Mouse (Mus musculus) kidney, embryonic 14.5 days (tissue): Measurements from ENCODE around the gene Psmc3ip. TPM values are rescaled to one million over a fixed set of nuclear protein-coding genes. Genes with fewer than 3 reads are reported as not detected.
A peak's percentile ranks its signal among the peaks of the same experiment; 100 is the strongest.
"Not testable (repeated sequence)": the region's sequence is repeated elsewhere in the genome, so short reads cannot be mapped to it uniquely, and the experiment has no call there.

Experiments used
- ATAC-seq: fragments of 200-750 bp; cut with Nextera tagmentation; 2 replicates; pipeline ENCODE4 v1.8.0; 2017; ENCODE audit warnings: moderate number of reproducible peaks, mild to moderate bottlenecking, moderate TSS enrichment, moderate library complexity; ENCODE audit not compliant: low FRiP score, low TSS enrichment
- H3K27ac ChIP-seq: fragments of 300-500 bp; sonication (generic); 2 replicates; pipeline ENCODE4 v1.5.1; 2014; ENCODE audit warnings: low read depth, mild to moderate bottlenecking, low read length, moderate library complexity, mixed read lengths
- H3K27me3 ChIP-seq: fragments of 300-500 bp; sonication (generic); 2 replicates; pipeline ENCODE4 v1.6.1; 2014; ENCODE audit warnings: mild to moderate bottlenecking, low read length; ENCODE audit not compliant: control insufficient read depth, insufficient read depth
- H3K36me3 ChIP-seq: fragments of 300-500 bp; sonication (generic); 2 replicates; pipeline ENCODE4 v1.6.1; 2014; ENCODE audit warnings: low read length, mixed read lengths; ENCODE audit not compliant: control insufficient read depth, insufficient read depth
- H3K4me1 ChIP-seq: fragments of 300-500 bp; sonication (generic); 2 replicates; pipeline ENCODE4 v1.6.1; 2014; ENCODE audit warnings: low read length, mixed read lengths; ENCODE audit not compliant: control insufficient read depth, insufficient read depth
- H3K4me2 ChIP-seq: fragments of 300-500 bp; sonication (generic); replicated peaks from 2 replicates; pipeline ENCODE4 v1.6.1; 2014; ENCODE audit warnings: low read depth, mild to moderate bottlenecking, low read length
- H3K4me3 ChIP-seq: fragments of 300-500 bp; sonication (generic); 2 replicates; pipeline ENCODE4 v1.5.1; 2014; ENCODE audit warnings: mild to moderate bottlenecking, low read length
- H3K9ac ChIP-seq: fragments of 300-500 bp; sonication (generic); 2 replicates; pipeline ENCODE4 v1.6.1; 2014; ENCODE audit warnings: low read depth, mild to moderate bottlenecking, low read length, moderate library complexity
- H3K9me3 ChIP-seq: fragments of 300-500 bp; sonication (generic); 2 replicates; pipeline ENCODE4 v1.6.1; 2016; ENCODE audit warnings: low read length; ENCODE audit not compliant: control insufficient read depth
- WGBS: fragments of 180-500 bp; shearing (Covaris S2); extraction: QIAGEN DNeasy Blood & Tissue Kit; methylation state at CpG from one replicate; pipeline ENCODE4 v1.1.7; 2014; 5-methylcytosine and 5-hydroxymethylcytosine counted together
- polyA plus RNA-seq: library from polyadenylated mRNA; unstranded; fragments of >200 nt; fragmentation: Nextera tagmentation; extraction: Ambion mirVana; gene quantifications from 2 replicates; pipeline ENCODE4 v1.2.1, GENCODE M21; 2014

Gene Psmc3ip
- polyA plus RNA-seq, 1 experiment from 2014 or later, result 52.0 TPM

GRCm38 (mm10) chr11:101134217-101134865, 39.1 kb upstream of the Psmc3ip start:
- 66% methylated on average over 13 of the region's 13 CpGs for WGBS
- Histone ChIP-seq H3K9me3 (peaks cover 3% of the 10 kb centered on the region; the same call in 1 of the 2 replicates), H3K4me3 (no peak overlapping the region), H3K27ac (no peak overlapping the region), H3K4me2 (no peak overlapping the region), H3K36me3 (no peaks in the 10 kb centered on the region), H3K27me3 (no peaks in the 10 kb centered on the region), H3K4me1 (peaks cover 3% of the 10 kb centered on the region), H3K9ac (no peak overlapping the region)
- no peak for ATAC-seq

- no peaks in the 10 kb centered on the region for H3K36me3 ChIP-seq
- no peak overlapping the region for H3K4me2 ChIP-seq
- no peaks in the 10 kb centered on the region for H3K4me1 ChIP-seq
- H3K9ac ChIP-seq, result no peak overlapping the region
- no peak overlapping the region for H3K27ac ChIP-seq
- no peak overlapping the region for H3K4me3 ChIP-seq
- 59% methylated on average over 12 of the region's 12 CpGs for WGBS
- peaks cover 3% of the 10 kb centered on the region; the same call in 1 of the 2 replicates for H3K9me3 ChIP-seq
- ATAC-seq, result peak; percentile 50; the same call in 1 of the 2 replicates
- no peaks in the 10 kb centered on the region for H3K27me3 ChIP-seq
Measured at GRCm38 (mm10) chr11:101133037-101133436, 37.8 kb upstream of the Psmc3ip start.

- H3K27me3 ChIP-seq, result no peaks in the 10 kb centered on the region
- no peak overlapping the region for H3K4me2 ChIP-seq
- peaks cover 3% of the 10 kb centered on the region; the same call in 1 of the 2 replicates for H3K9me3 ChIP-seq
- peaks cover 1% of the 10 kb centered on the region for H3K36me3 ChIP-seq
- H3K9ac ChIP-seq, result no peak overlapping the region
- ATAC-seq, result no peak
- H3K4me3 ChIP-seq, result no peak overlapping the region
- 87% methylated on average over 6 of the region's 6 CpGs for WGBS
- no peaks in the 10 kb centered on the region for H3K4me1 ChIP-seq
- no peak overlapping the region for H3K27ac ChIP-seq
Measured at GRCm38 (mm10) chr11:101131701-101132100, 36.5 kb upstream of the Psmc3ip start.

GRCm38 (mm10) chr11:101131187-101131586, 36.0 kb upstream of the Psmc3ip start:
- ATAC-seq, result no peak
- 87% methylated on average over 2 of the region's 2 CpGs for WGBS
- Histone ChIP-seq H3K4me1 (no peaks in the 10 kb centered on the region), H3K27me3 (no peaks in the 10 kb centered on the region), H3K9ac (no peak overlapping the region), H3K4me2 (no peak overlapping the region), H3K36me3 (peaks cover 6% of the 10 kb centered on the region), H3K9me3 (peaks cover 5% of the 10 kb centered on the region; the same call in 1 of the 2 replicates), H3K4me3 (no peak overlapping the region), H3K27ac (no peak overlapping the region)

GRCm38 (mm10) chr11:101130056-101130756, 35.0 kb upstream of the Psmc3ip start:
- no peak for ATAC-seq
- Histone ChIP-seq H3K4me3 (no peak overlapping the region), H3K4me1 (no peaks in the 10 kb centered on the region), H3K9me3 (peaks cover 5% of the 10 kb centered on the region; the same call in 1 of the 2 replicates), H3K9ac (no peak overlapping the region), H3K27me3 (no peaks in the 10 kb centered on the region), H3K36me3 (peaks cover 15% of the 10 kb centered on the region), H3K4me2 (no peak overlapping the region), H3K27ac (no peak overlapping the region)
- 37% methylated on average over 18 of the region's 18 CpGs for WGBS

GRCm38 (mm10) chr11:101128996-101129577, 33.9 kb upstream of the Psmc3ip start:
- Histone ChIP-seq H3K9me3 (peaks cover 5% of the 10 kb centered on the region; the same call in 1 of the 2 replicates), H3K4me2 (no peak overlapping the region), H3K36me3 (peaks cover 20% of the 10 kb centered on the region), H3K9ac (no peak overlapping the region), H3K4me1 (no peaks in the 10 kb centered on the region), H3K4me3 (no peak overlapping the region), H3K27me3 (no peaks in the 10 kb centered on the region), H3K27ac (no peak overlapping the region)
- WGBS, result 83% methylated on average over 11 of the region's 11 CpGs
- no peak for ATAC-seq

- 76% methylated on average over 1 of the region's 1 CpGs for WGBS
Measured at GRCm38 (mm10) chr11:101127075-101127474, 31.8 kb upstream of the Psmc3ip start.

GRCm38 (mm10) chr11:101125008-101125407, 29.8 kb upstream of the Psmc3ip start:
- H3K9me3 ChIP-seq, ATAC-seq, H3K4me2 ChIP-seq, H3K27me3 ChIP-seq, H3K9ac ChIP-seq, H3K4me1 ChIP-seq, H3K27ac ChIP-seq, H3K4me3 ChIP-seq: not testable (repeated sequence)
- peaks cover 39% of the 10 kb centered on the region for H3K36me3 ChIP-seq
- 98% methylated on average over 5 of the region's 9 CpGs for WGBS

More at GRCm38 (mm10) chr11:101127075-101127474, 31.8 kb upstream of the Psmc3ip start:
- Histone ChIP-seq H3K9me3 (peaks cover 5% of the 10 kb centered on the region; the same call in 1 of the 2 replicates), H3K9ac (no peak overlapping the region), H3K4me1 (no peaks in the 10 kb centered on the region), H3K4me2 (no peak overlapping the region), H3K27ac (no peak overlapping the region), H3K4me3 (no peak overlapping the region), H3K27me3 (no peaks in the 10 kb centered on the region), H3K36me3 (peaks cover 39% of the 10 kb centered on the region)
- ATAC-seq, result no peak

GRCm38 (mm10) chr11:101124494-101124893, 29.3 kb upstream of the Psmc3ip start:
- WGBS, result 90% methylated on average over 8 of the region's 8 CpGs
- not testable (repeated sequence) for H3K9ac ChIP-seq, ATAC-seq, H3K9me3 ChIP-seq, H3K27me3 ChIP-seq, H3K27ac ChIP-seq, H3K4me3 ChIP-seq, H3K4me2 ChIP-seq, H3K4me1 ChIP-seq
- peaks cover 39% of the 10 kb centered on the region for H3K36me3 ChIP-seq
